Mouse (Mus musculus) 3T3-L1 (cell line): ENCODE results near the gene Syp.
A peak's percentile ranks its signal among the peaks of the same experiment; 100 is the strongest.

ENCODE experiments used
- DNase-seq: peaks from one replicate; pipeline ENCODE4 v3.0.0-alpha.2; 2015; ENCODE audit warnings: low read depth, low spot score

The Syp gene

DNA sequence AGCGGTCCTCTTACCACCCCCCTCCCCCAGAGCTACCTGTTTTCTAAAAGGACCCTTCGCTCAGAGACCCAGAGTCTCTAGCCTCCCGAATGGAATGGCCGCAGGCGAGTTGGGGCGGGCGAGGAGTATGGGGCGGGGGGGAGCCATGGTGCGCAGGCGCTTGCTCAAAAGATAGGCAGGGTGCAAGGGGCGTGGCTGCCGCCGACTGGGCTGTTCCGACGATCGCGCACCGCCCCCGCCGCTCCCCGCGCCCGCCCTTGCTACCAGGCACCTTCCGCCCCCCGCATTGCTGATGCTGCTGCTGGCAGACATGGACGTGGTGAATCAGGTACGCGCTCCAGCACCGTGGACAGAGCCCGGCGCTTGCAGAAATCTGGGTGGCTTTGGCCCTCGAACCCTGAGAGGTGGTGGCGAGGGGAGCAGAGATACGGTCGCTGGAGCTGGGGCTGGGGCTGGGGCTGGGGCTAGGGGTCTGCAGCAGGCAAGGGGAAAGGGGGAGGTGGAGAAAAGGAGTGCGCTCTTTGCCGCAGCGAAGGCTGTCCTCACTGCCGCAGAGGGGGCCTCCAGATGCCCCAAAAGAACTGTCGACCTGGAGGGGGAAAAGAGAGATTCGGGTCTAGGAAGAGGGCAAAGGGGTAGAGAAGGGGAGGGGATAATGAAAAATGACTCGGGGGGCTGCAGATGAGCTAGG is at the start of gene Syp:
Syp (plus strand) TSS at position 71 of the 691 bp plus-strand sequence.
- DNase-seq = no peak

DNA sequence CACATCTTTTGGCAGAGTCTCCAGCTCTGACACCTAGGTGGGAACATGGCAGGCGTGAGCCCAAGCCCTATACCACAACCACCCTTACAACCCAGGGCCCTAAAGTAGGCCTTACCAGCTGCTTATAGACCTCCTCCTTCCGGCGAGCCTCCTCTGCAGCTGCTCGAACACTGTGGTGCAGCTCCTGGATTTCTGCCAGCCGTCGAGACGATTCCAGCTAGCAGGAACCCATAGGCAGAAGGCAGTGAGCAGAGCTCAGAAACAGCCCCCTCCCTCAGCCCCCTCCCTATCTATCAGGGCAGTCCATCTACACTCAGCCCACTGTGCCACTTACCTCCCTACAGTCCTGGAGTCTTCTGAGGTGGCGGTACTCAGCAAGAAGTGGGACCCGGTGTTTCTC is 42.9 kb upstream of the Syp start:
- no peak for DNase-seq

DNA sequence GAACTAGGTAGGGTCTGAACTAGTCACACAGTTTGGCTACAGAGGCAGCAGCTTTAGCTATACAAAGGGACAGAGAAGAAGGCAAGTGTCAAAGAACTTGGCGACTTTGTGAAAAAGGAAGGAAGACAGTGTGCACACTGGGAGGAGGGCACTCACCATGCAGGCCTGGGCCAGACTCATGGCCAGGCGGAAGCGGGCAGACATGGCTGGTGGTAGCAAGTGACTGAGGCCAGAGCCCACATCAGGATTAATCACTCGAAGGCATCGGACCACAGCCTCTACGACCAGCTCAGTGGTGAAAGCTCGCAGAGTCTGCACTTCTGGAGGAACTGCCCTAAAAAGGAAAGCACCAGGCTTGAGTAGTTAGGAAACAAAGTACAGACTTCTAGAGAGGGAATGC is 34.3 kb upstream of the Syp start:
- DNase-seq = no peak

DNA sequence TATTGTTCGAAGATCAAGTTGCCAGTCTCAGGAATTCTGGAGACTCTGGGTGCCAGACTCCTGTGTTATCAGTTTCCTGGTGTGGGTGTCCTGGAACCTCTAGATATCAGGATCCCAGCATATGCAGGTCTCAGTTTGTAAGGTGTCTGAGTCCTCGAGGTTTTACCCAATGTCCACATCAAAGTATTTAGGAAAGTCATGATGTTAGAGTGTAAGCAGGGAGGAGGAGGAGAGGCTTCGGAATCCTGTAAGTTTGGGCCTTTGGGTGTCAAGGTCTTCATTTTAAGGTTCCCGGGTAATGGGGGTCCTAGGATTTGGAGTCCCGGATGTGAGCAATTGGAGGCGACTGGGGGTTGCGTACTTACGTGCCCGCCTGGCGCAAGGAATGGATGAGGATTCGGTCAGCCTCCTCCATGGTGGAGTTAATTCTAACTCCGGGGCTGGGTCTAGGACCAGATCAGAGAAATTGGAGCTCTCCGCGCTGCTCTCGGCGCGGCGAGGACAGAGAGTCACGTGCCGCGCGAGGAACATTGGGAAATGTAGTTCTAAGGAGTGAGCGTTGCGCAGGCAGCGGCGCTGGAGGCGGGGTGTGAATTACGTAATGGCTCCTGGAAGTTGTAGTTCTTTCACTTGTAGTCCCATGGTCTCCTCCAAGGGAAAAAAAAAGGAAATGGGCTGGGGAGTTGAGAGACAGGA is 33.2 kb upstream of the Syp start, which contains the start of gene Ccdc22:
Ccdc22 (minus strand) TSS at position 639 of the 696 bp plus-strand sequence.
- peak; percentile 94 for DNase-seq

DNA sequence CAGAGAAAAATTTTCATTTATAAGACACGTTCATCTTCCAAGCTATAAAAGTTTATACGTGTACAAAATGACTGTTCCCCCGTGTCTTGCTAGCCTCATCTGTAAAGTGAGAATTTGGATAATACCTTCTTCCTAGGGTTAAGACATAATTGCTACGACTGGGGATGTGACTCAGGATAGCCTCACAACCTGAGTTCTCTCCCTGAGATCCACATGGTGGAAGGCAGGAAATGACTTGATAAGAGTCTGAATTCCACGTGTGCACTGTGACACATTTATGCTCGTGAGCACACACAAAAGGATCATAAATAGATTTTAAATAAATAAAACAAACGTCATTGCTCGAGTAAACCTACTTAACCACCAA is 32.7 kb upstream of the Syp start:
- no peak for DNase-seq

DNA sequence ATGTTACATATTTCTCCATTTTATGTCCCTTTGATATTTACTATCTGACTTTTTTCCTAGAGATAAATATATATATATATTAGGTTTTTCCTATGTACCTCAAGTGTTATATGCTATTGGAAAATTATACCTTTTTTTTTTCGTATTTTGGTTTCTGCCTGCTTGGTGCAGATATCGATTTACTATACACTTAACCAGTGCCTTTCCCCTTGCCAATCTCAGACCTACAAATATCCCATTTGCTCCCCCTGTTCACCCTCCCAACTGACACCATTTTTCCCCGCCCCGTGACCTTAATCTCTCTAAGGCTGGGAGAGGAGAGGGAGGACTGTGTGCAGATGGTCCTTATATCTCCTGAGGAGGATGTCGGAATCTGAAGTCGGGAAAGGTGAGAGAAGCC is 31.5 kb upstream of the Syp start, which contains the start of gene Cacna1f:
Cacna1f (plus strand) TSS at position 301 of the 400 bp plus-strand sequence.
- DNase-seq = no peak

DNA sequence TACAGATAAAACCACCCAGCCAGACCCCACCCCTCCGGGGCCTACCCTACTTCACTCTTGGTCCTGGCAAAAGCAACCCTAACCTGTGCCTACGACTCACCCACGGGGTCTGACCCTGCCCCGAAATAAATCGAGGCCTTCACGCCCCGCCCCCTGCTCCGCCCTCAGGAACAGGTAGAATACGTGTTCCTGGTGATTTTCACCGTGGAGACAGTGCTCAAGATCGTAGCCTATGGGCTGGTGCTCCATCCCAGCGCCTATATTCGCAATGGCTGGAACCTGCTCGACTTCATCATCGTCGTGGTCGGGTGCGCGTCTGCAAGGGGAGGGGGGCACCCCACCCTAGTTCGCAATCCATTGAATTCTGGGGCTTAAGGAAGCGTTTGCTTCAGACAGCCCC is 28.2 kb upstream of the Syp start:
- DNase-seq = no peak

DNA sequence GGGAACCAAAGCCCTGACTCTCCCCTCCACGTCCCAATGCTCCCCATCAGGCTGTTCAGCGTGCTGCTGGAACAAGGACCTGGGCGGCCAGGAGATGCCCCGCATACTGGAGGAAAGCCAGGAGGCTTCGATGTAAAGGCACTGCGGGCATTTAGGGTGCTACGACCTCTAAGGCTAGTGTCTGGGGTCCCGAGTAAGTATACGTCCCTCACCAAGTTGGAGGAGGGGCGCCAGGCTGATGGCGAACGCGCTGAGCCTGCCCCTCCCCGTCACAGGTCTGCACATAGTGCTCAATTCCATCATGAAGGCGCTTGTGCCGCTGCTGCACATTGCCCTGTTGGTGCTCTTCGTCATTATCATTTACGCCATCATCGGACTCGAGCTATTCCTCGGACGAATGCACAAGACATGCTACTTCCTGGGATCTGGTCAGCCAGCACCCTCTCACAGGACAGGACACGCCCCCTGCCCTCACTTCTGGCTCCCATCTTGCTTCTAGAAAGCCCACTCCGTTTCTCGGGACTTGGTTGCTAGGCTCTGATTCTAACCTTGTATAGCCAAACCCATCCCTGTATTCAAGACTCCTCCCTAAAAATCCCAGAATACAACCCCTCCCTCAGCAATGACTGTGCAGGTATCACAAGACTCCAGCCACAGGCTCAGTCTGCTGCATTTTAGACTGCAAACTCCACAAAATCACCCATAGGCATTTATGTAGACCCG is 27.6 kb upstream of the Syp start:
- DNase-seq = no peak

DNA sequence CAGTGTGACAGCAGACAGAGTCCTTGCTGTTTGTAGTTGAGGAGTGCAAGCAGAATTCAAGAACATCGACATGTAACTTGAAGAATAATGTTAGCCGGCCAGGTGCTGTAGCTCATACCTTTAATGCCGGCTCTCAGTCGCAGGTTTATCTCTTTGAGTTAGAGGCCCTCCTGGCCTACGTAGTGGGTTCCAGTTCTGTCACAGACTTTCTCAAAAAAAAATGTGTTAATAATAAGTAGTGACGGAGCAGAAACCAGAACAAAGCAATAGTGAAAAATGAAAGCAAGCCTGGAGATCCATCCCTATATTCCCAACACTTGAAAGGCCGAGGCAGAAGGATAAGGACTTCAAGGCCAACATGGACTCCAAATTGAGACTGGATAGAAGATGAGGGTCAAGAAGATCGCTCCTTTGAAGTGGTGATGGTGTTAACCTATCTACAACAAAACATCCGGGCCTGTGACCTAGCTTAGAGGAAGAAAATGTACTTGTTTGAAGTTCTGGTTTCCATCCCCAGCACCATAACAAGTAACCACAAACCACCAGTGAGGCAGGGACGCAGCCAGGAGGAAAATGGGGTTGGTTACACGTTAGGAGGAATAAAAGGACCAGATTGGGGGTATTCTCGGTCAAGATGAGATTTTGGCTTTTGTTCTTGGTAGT is 20.3 kb upstream of the Syp start:
- DNase-seq = no peak

DNA sequence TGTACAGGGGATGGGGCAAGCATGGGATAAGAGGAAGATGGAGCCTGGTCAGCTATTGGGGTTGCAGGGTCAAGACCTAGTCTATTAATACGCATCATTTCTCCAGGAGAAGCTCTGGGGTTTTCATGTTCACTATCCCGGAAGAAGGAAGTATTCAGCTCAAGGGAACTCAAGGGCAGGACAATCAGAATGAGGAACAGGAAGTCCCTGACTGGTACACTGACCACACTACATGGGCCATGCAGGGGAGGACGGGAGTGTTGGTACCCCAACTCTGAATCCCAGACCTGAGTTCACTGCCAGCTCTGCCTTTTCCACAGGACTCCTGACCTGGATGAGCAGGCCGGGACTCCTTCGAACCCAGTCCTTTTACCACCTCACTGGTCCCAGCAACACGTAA is 5.7 kb upstream of the Syp start:
- no peak for DNase-seq

DNA sequence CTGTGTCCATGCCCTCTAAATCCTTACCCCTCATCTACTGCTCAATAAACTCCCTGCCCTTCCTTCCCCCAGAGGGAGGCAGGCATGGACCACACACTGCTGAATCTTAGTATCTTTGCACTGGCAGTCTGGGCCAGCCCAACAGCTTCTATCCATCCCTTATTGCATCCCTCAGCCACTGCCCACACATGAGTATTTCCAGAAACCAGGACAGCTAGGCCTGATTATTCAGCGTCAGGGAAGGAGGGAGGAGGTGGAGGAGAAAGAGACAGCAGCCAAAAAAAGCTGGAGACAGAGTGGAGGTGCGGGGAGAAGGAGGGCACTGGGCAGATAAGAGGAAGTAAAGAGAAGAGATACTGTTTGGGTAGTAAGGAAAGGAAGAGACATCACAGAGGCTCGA is 3.2 kb upstream of the Syp start:
- DNase-seq = no peak

DNA sequence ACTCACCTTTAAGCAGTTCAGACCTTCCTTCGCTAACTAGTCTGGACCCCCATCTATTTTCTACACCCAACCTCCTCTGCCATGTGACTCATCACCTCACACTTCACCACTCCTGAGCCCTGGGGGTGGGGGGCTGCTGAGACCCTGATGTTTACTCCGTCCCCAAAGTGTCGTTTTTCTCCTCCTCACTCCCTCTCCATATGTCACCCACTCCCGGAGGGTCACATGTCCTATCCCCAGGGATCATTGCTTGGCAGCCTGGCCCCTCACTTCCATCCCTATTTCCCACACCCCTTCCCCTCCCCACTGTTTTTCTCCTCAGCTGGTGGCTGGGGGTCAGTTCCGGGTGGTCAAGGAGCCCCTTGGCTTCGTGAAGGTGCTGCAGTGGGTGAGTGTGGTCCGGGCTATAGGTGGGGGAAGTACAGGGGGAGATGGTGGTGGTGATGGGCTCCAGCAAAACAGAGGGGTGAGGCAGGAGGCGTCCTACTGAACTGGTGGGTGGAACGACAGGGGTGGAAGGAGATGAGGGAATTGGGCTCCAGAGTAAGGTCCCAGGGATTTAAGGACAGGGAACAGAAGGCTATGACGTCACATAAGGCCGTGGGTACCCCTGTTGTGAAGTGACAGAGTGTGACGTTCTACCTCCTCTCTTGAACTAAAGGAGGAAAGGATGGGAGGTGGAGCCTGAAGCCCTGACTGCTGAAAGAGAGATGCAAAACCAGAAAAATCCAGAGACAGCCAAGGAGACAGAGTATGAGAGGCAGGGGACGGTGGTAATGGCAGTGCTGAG is 1.5 kb downstream of the Syp start:
- no peak for DNase-seq

DNA sequence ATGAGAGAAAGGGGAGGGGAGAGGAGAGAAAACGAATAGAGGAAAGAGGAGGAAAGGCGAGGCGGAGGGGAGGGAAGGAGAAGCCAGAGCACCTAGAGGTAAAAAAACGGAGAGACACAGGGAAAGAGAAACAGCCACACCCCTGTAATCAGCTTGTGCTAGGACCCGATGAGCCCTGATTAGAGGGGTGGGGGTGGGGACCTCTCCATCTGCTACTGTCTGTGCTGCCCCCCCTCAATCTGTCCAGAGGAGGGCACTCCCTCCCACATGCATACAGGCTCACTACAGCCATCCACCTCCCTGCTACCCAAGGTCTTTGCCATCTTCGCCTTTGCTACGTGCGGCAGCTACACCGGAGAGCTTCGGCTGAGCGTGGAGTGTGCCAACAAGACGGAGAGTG is 2.5 kb downstream of the Syp start:
- DNase-seq = no peak

DNA sequence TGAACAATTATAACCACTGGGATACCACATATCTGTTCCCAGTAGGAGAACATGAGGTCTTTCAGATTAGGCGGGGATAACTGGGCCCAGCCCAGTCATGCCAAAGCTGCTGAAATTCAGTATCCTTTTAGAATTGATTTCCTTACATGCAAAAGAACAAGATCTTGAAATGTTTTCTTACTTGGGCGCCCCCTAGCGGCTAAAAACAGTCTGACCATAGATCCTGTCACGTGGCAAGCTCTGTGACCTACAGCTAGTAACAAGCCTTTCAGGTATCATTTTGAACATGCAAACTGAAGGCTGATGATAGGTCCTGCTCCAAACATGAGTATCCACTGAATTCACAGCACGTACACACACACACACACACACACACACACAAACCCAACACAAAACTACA is 7.1 kb downstream of the Syp start:
- peak; percentile 92 for DNase-seq

DNA sequence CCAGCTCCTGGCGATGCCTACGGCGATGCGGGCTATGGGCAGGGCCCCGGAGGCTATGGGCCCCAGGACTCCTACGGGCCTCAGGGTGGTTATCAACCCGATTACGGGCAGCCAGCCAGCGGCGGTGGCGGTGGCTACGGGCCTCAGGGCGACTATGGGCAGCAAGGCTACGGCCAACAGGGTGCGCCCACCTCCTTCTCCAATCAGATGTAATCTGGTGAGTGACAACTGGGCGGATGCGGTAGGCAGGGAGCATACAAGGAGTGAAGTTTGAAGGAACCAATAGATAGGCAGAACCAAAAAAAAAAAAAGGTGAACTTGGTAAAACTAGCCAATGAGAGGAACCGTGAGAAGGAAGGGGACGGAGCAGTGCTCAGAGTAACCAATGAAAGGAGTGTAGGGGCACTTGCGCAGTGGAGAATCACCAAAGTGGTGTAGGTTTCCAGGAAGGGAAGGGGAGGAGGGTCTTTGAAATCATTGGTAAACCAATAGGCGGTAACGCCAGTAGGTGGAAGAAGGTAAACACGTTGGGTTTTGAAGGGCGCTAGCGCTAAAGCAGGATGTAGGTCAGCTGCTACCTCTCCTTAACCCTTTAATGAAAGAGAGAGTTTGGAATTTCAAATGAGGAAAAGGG is 10.5 kb downstream of the Syp start:
- peak; percentile 95 for DNase-seq

DNA sequence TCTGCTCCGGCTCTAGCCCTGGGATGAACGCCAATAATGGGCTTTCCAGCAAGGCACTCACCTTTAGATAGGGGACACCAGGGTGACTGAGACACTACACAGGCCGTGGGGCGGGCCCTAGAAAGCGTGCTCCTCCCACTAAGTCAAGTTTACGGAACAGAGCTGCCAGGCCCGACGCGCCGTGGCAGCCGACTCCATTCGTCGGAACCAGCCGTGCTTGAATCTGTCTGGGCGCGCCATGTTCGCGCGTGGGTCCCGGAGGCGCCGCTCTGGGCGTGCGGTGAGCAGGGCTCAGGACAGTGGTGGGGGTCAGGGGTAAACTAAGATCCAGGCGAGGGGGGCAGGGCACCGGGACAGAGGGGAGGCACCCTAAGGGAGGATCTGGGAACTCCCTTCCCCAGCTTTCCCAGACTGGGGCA is 19.0 kb downstream of the Syp start, which contains the start of gene Prickle3:
Prickle3 (plus strand) TSS at position 40 of the 419 bp plus-strand sequence.
- DNase-seq = peak; percentile 38

DNA sequence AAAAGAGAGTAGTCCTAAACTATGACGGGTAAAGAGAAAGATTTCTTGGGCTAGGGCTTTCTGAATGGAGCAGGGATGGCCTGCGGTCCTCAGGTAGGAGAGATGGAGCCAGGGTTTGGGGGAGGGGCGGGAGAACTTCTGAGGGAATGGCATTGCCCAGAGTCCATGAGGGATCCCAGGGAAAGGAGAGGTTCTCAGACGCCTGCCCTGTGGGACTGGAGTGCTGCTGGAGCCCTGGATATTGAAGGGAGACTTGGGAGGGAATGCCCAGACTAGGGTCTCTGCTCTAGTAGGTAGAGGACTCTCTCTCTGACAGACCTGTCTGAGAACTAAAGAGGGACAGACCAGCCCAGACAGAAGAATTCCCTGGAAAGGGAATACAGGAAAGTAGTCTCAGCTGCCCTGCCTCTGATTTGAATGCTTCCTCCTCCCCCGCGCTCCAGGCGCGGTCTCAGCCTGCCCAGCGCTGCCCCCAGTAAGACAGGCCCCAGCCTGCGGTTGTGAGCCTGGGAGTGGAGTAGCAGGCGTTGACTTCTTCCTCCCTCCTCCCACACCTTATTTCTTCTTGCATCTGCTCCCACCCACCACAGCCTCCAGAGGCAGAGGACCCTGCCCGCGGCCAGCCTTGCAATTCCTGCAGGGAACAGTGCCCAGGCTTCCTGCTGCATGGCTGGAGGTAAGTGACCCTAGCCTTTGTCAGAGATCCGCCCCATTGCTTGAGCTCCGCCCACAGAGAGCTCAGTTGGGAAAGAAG is 19.9 kb downstream of the Syp start:
- DNase-seq = peak; percentile 49

DNA sequence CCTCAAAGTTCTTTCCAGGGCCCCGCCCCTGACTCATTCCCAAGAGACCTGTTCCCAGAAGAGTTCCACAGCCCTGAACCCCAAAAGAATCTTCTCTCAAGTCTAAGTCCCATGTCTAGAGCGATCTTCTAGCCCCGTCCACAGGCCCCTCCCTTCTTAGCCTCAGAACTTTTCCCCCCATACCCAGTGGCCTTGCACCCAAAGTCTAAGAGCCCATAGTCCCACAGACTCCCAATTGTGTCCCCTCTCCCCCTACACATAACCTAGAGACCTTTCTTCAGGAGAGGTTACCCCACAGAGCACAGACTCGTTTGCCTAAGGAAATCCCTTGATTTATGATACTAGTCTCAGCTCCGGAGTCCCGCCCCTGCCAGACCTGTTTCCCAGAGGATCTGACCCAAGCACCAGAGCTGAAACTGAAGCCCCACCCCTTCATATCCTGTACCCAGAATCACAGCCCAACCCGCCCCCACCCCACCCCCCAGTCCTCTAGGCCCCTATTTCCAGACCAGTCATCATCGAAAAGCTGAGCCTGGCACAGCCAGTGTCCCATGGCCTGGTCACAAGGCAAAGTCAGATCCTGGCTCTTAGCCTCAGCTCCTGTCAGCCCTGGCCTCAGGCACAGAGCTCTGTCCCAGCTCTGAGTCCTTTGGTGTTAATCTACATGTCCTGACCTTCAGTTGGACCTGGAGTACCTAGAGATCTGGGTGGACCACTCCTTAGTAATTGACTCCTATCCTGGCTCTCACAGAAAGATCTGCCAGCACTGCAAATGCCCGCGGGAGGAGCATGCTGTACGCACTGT is 20.7 kb downstream of the Syp start:
- no peak for DNase-seq

DNA sequence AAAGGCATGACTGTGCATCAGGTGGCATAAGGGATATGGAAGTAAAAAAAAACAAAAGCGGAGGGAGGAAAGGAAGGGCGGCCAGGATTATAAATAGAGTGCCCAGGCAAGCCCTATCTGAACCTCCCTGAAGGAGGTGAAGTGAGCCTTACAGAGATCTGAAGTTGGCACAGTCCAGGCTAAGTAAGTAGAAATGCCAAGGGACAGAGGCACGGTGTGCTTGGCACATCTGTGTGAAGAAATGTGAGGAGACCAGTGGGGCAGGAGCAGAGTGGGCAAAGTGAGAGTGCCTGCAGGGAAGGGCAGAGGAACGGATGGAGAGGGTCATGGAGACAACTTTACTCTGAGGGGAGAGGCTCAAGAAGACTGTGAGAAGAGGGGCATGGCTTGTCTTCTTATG is 22.8 kb downstream of the Syp start:
- DNase-seq = no peak
